Mouse (Mus musculus): ENCODE measurements around the gene Agtpbp1.

- TF ChIP-seq ZC3H11A (IDR thresholded peaks at IDR 0.05; ENCODE audit: borderline replicate concordance, low read depth, low read length) (no peak), CHD2 (IDR thresholded peaks at IDR 0.05; ENCODE audit: low read depth, low read length) (no peak), ZNF384 (IDR thresholded peaks at IDR 0.05; ENCODE audit: low read depth, low read length) (no peak)
Observed at GRCm38 (mm10) chr13:59508584-59508983, 76.4 kb downstream of the Agtpbp1 start.
